Mouse (Mus musculus) thymus, postnatal 10 days (tissue): Measurements from ENCODE around the gene Rnf113a2.

Source experiments
- DNase-seq, 2 experiments: peaks; one replicate each; pipeline ENCODE4 v3.0.0; 2021; ENCODE audit warnings: low spot score in 2 of 2

Gene Rnf113a2

GRCm38 (mm10) chr12:84416834-84417604 lies at the start of gene Rnf113a2:
Rnf113a2 (plus strand) TSS chr12:84417196.
- DNase-seq: peak; percentile 79 to 86

DNA sequence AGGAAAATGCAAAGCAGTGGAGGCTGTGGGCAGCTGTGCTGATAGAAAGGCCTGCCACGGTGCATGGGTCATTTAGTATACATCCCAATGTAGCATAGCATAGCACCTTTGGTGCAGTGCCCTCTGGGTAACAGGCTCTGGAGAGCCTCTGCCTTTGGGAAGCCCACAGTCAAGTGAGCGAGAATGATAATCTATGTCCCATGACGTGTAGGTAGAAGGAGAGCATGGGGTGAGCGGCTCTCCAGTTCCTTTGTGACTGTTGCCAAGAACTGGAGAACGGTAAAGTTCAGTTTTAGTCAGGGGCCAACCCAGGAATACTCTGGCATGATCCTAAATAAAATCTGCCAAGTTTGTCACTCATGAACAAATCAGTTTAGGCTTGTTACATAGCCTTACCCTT lies 45.3 kb upstream of the Rnf113a2 start:
- DNase-seq: no peak

GRCm38 (mm10) chr12:84373831-84374481 lies 43.0 kb upstream of the Rnf113a2 start:
- no peak for DNase-seq

DNA sequence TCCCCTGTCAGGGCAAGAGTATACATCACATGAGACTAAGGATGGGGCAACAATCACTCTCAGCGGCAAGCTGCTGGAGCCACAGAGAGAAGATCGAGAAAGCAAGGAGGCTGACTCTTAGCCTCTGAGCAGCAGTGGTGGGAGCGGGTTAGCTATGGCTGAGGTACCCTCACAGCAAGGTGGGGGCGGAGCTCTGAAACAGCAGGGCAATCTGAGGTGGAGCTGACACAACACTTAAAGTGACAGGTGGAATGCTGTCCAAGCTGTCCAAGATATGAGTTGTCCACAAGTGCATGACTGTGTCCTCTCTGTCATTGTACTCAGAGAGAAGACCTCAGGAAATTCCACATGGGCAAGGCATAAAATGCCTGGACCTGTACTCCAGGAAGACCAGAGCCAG lies 34.6 kb upstream of the Rnf113a2 start:
- no peak for DNase-seq

- DNase-seq: no peak
These were observed 32.3 kb upstream of the Rnf113a2 start for GRCm38 (mm10) chr12:84384644-84385081.

DNA sequence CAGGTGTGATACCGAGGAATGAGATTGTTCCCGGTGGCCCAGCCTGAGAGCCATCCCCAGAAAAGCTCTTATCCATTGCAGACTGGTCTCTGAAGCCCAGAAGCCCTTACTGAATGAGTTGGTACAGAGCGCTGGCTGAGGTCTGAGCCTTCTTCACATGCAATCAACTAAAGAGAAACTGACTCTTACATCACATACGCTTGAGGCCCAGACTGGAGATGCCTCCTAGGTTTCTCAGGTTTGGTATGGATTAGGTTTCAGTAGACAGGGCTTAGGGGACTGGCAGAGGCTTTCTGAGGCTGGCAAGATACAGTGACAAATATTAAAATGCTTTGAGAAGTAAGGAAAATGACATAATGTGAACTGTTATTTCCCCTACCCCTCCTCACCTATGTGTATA lies 31.6 kb upstream of the Rnf113a2 start:
- no peak for DNase-seq

DNA sequence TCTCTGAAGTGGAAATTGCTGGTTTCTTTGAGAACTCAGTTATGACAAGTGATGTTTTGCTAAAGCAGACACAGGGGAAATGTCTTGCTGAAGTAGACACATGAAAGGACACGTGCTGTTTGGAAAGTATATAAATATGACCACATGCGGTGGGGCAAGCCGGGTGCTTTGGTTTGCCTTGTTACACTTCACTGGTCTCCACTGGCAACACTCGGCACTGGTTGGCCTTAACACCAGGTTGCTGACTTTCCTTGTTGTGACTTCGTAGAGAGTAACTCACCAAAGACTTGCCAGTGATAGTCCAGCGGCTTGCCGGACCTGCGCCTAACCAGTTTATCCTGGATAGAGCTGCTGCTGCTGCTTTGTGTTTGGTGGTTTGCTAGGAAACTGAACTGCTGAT lies 28.9 kb upstream of the Rnf113a2 start:
- DNase-seq: no peak

DNA sequence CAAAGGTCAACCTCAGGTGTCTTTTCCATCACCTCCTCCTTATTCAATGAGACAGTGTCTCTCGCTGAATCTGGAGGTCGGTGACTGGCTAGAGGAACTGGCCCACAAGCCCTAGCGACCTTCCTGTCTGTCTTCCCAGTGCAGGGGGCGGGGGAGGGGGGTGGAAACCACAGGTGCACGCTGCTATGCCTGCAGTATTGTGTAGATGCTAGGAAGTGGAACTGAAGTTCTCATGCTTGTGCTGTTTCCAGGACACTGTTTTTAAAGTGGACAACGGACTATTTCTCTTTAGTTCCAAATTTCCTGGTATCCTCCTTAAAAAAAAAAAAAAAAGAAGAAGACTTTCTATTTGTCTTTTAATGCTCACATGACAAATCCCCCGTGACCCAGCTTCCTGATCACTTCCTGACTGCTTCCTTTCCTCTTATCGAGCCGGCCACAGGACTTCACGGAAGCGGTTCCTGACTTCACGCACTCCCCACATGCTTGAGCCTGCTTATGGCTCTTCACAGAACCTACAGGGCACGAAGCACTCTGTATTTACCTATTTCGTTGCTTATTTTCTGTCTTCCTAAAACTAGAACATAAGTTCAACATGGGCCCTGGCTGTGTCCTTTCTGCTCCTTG lies 28.1 kb upstream of the Rnf113a2 start:
- peak in 1 of 2 experiments; percentile 7 for DNase-seq

- DNase-seq: no peak
These were observed 26.7 kb upstream of the Rnf113a2 start for GRCm38 (mm10) chr12:84390336-84390735.

DNA sequence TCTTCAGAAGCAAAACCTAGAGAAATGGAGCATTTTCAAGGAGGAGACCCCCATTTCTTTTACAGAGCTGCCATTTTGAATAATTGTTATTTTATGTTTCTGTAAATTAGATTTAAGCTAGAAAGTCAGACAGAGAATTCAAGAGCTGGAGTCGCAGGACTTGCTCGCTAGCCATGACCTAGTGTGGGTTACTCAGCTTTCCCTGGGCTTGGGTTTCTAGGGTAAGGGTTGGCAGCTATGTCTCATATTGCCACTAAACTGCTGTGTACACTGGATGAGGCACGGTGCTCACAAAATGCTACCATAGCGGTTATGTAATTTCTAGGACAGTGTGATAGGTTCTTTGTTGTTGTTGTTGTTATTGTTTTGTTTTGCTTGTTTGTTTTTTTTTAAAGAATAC lies 24.3 kb upstream of the Rnf113a2 start:
- no peak for DNase-seq

DNA sequence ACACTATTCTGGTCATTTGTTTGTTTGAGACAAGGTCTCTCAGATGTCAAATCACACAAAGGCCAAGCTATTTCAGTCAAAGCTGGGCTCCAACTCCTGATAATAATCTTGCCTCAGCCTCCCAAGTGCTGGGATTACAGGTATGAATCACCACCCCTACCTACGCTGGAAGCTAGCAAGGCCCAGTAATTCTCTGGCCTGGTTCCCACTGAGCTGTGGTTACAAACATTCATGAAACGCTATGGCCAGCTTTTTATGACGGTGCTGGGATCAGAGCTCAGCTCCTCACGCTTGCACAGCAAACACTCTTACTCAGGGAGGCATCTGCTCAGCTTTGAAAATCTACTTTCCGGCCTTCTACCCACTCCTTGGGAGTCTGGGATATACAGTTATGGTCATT lies 23.1 kb upstream of the Rnf113a2 start:
- no peak for DNase-seq

GRCm38 (mm10) chr12:84396947-84397679 lies 19.9 kb upstream of the Rnf113a2 start:
- DNase-seq: no peak

GRCm38 (mm10) chr12:84397685-84398084 lies 19.3 kb upstream of the Rnf113a2 start:
- DNase-seq: no peak

GRCm38 (mm10) chr12:84398629-84399028 lies 18.4 kb upstream of the Rnf113a2 start:
- no peak for DNase-seq

DNA sequence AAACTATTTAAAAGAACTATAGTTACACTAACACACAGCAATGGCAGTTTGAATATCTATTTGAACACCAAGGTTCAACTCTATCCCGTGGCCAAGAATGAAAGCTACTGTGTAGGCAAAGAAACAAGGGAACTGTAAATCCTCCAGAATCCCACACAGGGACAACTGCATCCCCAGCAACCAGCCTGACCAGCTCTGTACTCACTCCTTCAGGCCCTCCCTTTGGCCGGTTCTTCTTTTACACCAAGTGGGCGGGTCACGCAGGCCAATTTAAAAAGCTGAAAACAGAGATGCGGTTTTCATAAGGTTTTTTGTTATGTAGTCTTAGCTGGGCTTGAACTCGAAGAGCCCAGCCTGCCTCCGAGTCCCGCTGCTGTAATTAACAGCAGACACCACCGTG lies 17.9 kb upstream of the Rnf113a2 start:
- no peak for DNase-seq

GRCm38 (mm10) chr12:84399663-84400062 lies 17.3 kb upstream of the Rnf113a2 start:
- no peak for DNase-seq

DNA sequence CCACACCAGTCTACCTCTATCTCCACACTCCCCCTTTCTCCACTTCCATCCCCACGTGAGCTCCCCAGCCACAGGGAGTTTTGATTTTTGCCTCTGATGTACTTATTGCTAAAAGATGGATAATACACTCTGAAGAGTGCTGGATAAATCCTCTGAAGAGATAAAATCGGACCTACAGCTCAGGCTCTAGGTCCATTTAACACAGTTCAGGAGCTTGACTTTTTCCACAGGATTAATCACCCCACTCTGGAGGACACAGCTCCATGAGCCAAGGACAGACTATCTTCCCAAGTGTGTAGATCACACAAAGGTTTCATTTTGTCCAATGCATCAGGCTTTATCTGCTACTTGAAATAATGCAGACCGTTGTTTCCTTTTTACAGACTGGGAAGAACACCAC lies 16.9 kb upstream of the Rnf113a2 start:
- DNase-seq: no peak

GRCm38 (mm10) chr12:84400653-84401052 lies 16.3 kb upstream of the Rnf113a2 start:
- DNase-seq: no peak

- DNase-seq: no peak
These were observed 14.1 kb upstream of the Rnf113a2 start for GRCm38 (mm10) chr12:84402923-84403322.

DNA sequence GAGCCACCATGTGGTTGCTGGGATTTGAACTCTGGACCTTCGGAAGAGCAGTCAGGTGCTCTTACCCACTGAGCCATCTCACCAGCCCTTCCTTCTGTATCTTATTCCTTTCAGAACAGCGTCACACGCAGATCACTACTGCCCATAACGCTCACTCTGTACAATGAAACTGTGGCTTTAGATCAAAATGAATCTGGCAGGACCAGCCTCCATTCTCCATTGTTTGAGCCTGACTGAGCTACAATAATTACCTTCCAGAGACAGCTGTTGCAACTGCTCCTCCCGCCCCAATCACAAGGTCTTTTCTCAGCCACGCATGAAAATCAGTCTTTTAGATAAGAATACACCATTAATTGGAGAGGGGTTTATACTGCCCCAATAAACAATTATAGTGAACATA lies 12.5 kb upstream of the Rnf113a2 start:
- no peak for DNase-seq

DNA sequence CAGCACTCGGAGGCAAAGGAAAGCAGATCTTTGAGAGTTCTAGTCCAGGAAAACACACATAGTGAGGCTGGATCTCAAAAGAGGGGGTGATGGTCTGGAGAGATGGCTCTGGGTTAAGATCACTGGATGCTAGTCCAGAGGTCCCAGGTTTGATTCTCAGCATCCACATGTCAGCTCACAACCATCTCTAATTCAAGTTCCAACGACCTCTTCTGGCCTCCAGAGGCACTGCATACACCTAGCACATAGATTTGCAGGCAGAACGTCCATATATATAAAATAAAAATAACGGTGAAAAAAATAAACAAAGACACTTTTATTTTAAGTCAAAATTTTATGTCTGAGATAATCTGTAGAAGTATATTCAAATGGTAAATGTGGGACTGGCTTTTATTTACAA lies 9.7 kb upstream of the Rnf113a2 start:
- DNase-seq: no peak
